Mouse (Mus musculus) embryo, embryonic 9.5 days (tissue): Measurements from ENCODE around the gene Glra4.
A peak's percentile ranks its signal among the peaks of the same experiment; 100 is the strongest.

ENCODE experiments used
- DNase-seq: peaks from one replicate; pipeline ENCODE4 v3.0.0-alpha.2; 2017; ENCODE audit errors: extremely low spot score

The Glra4 gene

GRCm38 (mm10) chrX:136780041-136780440 lies at the start of gene Glra4:
Gene Glra4 (minus strand): TSS chrX:136780141.
- DNase-seq: no peak

DNA sequence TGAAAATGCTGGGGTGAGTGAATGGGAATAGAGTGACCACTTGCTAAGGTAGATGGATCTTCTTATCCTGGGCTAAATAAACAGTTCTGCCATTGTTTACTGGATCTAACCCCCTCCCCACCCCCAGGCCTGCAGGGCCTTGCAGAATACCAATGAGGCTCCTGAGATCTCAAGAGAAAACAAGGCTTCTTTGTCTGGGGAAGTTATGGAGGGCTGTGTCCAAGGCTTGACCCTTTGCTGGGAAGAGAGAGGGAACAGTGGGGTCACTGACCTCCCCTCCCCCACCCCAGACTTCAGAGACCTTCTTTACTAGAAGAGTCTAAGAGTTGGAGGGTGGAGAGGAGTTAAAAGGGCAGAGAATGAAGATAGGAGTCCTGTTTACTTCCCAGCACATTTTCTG lies 48.7 kb upstream of the Glra4 start:
- peak; percentile 31 for DNase-seq

DNA sequence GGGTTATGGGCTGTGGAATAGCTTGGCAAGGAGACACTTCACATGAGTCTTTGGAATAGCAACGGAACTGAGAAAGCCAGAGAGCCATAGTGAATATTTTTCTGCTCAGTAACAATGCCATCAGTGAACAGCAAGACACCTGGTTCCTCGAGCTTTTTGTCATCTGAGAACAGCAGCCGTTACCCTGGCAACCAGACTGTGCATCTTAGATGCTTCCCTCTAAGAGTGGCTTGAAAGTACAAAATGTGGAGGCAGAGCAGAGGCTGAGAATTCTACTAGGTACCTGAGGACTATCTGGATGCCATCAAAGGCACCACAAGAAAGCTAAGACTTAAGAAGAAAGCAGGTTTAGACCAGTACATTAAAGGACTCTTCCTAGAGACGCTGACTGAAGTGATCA lies 45.1 kb upstream of the Glra4 start:
- no peak for DNase-seq

DNA sequence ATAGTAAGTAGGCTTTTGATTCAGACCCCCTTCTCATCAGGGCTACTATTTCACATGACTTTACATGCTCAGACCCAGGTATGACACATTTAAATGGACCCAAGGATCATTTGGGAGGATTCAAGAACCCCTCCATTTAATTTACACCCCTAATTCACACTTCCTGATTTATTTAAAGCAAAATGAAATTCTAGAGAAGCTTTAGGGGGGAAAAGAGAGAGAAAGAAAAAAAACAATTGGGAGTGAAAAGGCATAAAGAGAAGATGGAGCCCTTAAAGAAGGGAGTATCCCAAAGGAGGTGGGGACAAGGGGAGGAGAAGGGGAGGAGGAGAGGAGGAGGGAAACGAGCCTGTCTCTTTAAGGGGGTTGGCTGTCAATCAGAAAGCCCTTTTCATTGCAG lies 42.4 kb upstream of the Glra4 start, which contains the start of gene Plp1:
Gene Plp1, plus strand, starts transcription at position 301 of the 400 bp plus-strand sequence.
- no peak for DNase-seq

GRCm38 (mm10) chrX:136820250-136820649 lies 40.3 kb upstream of the Glra4 start:
- DNase-seq: peak; percentile 58

- DNase-seq: no peak
These were observed 39.8 kb upstream of the Glra4 start for GRCm38 (mm10) chrX:136819752-136820151.

DNA sequence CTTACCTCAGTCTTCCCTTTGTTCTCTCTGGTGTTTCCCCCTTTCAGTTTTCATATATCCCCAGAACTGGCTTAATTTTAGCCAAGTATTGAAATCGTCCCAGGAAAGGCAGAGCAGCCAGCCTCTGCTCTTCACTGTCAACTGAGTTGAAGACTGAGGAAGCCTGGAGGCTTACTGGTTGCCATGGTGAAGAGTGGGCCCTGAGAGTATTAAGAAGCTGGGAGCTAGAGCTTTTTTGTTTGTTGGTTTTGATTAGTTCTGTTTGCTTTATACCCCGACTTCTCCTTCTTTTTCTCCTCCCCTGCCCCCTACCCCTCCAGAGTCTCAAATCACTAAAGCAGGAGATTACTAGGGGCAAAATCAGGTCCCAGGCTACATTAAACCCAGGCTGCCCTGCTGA lies 17.3 kb upstream of the Glra4 start:
- peak; percentile 2 for DNase-seq

DNA sequence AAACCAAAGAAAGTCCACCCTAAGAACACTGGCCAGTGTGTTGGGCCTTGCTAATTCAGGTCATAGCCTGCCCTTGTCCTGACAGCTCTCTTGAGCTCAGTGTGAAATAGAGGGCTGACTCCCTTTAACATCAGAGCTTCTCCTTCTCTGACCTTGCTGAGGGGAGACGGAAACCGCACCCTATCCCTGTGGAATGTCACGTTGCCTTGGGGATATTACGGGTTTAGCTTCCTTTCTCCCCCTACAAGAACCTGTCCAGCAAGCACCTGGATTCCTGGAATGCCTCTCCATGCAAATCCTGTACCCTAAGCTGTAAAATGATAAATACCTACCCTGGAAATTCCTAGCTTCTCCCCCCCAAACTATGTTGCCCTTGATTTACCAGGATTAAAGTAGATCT lies 9.5 kb upstream of the Glra4 start:
- DNase-seq: no peak

DNA sequence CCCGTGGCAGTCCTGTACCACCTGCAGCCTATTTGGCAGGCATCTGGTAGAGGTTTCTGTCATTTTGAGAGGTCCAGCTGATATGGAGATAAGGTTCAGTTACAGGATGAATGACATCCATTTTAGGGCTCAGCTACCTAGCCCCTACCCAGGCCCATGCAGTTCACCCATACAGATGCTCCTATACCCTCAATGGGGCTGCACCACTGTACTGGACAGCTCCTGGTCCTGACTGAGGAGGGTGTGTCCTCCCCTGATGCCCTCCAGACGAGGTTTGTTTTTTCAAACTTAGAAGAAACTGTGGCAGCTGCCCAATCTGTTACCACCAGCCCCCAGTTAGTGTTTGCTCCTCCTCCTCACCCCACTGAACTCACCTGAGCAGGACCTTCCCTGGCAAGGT lies 679 bp downstream of the Glra4 start:
- no peak for DNase-seq

DNA sequence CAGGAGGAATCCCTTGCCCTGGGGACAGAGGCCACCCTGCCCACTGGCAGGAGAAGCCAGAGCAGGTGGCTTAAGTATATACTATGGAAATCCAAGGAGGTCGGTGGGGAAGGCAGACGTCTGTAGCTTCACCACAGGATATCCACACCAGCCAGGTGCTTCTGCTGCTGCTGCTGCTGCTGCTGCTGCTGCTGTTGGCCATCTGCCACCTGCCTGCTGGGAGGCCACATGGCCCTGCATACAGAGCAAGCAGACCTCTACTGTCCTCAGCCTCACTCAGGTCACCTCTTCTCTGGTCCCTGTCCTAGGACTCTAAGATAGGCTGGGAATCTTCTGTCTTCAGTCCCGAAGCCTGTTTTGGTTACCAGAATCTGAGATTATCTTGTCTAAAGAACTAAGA lies 1.9 kb downstream of the Glra4 start:
- DNase-seq: no peak

DNA sequence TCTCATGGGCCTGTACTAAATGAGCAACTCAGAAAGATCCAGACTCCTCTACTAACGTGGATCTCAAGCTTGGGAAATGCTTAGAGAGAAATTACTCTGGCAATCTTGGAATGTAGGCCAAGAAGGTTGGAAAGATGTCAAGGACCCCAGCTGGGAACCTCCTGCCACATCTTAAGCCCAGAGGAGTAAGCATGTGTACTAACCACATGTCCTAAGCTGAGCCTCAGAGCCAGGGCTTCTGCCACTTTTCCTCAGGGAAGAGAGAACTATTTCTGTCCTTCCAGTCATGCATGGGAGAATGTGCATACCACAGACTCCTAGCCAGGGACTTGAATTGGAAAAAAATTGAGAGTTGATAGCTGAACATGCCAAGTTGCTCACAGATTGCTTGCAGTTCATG lies 6.9 kb downstream of the Glra4 start:
- no peak for DNase-seq

- DNase-seq: peak; percentile 4
These were observed 18.6 kb downstream of the Glra4 start for GRCm38 (mm10) chrX:136761103-136762074.

DNA sequence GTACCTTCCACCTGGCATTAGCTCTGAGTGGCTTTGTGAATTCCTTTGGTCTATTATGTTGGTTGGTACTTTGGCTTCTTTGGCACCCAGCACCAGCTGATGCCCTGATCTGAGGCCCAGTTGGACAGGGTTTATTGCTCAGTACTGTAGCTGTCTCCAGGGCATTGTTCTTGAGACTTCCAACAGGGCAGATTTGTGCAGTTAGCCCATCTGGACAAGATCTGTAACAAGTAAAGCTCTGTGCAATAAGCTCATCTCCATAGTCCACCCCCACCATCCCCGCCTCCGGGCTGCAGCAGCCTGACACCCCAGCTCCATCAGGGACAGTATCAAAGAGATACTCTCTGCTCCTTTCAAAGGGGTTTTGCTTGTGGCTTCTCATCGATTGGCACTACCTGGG lies 24.5 kb downstream of the Glra4 start:
- DNase-seq: no peak

DNA sequence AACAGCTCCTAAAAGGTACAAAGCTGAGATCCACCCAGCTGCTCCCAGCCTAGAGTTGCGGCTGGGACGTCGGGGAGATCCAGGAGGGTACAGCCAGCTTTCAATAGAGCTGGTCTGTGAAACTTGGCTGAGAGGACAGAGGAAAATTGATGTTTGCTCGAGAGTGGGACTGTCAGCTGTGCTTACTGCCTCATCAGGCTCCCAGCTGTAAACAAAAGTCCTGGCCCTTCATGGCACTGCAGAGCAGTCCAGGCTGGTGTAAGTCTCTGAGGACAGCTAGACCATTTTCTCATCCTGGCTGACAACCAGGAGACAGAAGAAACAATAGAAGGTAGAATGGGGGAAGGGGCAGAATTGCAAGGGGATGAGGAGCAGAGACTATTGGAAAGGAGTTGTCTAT lies 30.6 kb downstream of the Glra4 start:
- no peak for DNase-seq

DNA sequence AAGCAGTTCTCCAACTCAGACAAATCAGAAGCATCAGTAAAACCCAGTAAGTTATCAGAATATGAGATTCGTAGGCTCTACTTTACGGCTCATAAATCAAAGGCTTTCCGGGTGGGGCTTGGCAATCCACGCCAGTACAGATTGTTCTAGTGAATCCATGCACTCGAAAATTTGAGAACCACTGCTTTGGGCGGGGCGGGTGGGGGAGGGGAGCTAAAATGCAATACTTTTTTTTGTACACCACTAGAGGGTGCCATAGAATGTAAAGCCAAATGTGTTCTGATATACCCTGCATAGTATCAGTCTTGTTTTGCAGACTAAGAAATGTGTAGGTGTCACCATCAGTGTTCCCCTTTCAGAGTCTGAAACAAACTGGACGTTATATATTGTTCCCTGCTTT lies 35.3 kb downstream of the Glra4 start:
- DNase-seq: no peak

- no peak for DNase-seq
These were observed 36.5 kb downstream of the Glra4 start, which contains the start of gene Morf4l2 for GRCm38 (mm10) chrX:136743459-136743858. Gene Morf4l2 (minus strand): TSS chrX:136743690.

GRCm38 (mm10) chrX:136742661-136743103 lies 37.3 kb downstream of the Glra4 start:
- peak; percentile 33 for DNase-seq

- no peak for DNase-seq
These were observed 37.7 kb downstream of the Glra4 start for GRCm38 (mm10) chrX:136742241-136742640.

- DNase-seq: peak; percentile 84
These were observed 38.2 kb downstream of the Glra4 start for GRCm38 (mm10) chrX:136741651-136742201.

DNA sequence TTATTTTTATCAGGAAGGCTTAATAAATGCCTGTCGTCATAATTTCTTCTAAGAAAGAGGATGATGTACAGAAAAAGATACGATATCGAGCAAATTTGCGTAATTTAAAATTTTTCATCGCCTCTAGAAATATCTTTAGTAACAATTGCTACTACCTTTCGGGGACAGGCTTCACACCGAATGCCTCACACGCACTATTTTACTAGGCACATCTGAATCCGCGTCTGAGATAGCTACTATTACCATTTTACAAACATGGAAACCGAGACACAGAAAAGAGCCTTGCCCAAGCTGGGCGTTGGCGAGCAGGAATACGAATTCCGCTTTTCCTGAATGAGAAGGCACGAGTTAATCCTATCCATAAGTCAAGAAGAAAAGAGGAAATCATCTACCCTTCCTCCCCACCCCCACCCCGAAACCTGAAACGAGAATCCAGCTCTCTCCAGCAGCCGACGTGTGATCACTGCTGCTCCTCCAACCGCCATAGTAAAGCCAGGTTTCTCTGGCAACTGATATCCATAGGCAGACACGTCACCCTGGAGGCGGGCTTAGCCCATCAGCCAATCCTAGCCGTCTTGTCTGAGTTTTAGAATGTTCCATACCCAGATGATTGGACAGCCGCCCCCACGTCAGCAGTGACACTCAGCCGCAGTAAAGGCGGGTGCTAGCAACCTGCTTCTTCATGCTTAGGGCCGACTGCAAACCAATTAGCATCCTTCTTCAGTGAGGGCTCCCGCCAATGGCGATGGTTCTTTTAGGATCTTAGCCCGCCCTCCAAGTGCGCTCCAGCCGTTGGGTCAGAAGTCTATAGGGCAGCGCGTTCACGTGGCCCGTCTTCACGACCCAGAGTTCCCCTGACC lies 38.9 kb downstream of the Glra4 start:
- no peak for DNase-seq

GRCm38 (mm10) chrX:136740087-136740790 lies 39.7 kb downstream of the Glra4 start:
- peak; percentile 33 for DNase-seq
